Mouse (Mus musculus) small intestine, adult 2 months (tissue): ENCODE measurements around the gene Rims1.

Experiments
- CTCF ChIP-seq: fragments of 200-500 bp; IDR thresholded peaks from 2 replicates; pipeline ENCODE4 v1.5.1; 2012; ENCODE audit warnings: low read depth, mild to moderate bottlenecking, control low read depth, inconsistent platforms, low read length, moderate library complexity, mixed read lengths; ENCODE audit not compliant: insufficient replicate concordance, insufficient read length; ENCODE audit errors: extremely low read depth
- POLR2A ChIP-seq: fragments of 200-500 bp; IDR thresholded peaks from 2 replicates; pipeline ENCODE4 v1.6.1; 2012; ENCODE audit warnings: low read depth, mild to moderate bottlenecking, control low read depth, inconsistent platforms, low read length, moderate library complexity

- no peak for TF ChIP-seq CTCF
- TF ChIP-seq POLR2A = no peak
These were observed 381.8 kb downstream of the Rims1 start for GRCm38 (mm10) chr1:22424020-22424419.
